Mouse (Mus musculus) mammary gland, adult 2 months (tissue): ENCODE measurements around the gene Cldn34b1. TPM values are rescaled to one million over a fixed set of nuclear protein-coding genes. Genes with fewer than 3 reads are reported as not detected.

ENCODE experiments used
- polyA plus RNA-seq: library from polyadenylated mRNA; depleted of rRNA; stranded (reverse); fragments of >200 nt; gene quantifications from 2 replicates; pipeline ENCODE4 v1.2.3, GENCODE M21; 2012; ENCODE audit warnings: low replicate concordance; rRNA removed

The Cldn34b1 gene
- polyA plus RNA-seq, result not detected in 2 replicates

DNA sequence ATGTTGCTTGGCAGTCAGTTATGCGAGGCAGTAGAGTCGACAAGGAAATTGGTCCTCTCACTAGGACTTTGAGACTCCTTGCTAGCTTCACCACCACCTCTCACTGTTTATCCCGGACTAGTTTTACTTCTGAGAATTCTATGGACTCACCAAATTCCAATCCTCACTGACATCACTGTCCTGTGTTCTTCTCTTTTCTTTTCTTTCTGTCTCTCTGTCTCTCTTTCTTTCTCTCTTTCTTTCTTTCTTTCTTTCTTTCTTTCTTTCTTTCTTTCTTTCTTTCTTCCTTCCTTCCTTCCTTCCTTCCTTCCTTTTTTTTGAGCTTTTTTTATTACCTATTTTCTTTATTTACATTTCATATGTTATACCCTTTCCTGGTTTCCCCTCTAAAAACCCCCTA lies at the start of gene Cldn34b1:
TSS of gene Cldn34b1 (minus strand) at position 101 of the 400 bp plus-strand sequence.

DNA sequence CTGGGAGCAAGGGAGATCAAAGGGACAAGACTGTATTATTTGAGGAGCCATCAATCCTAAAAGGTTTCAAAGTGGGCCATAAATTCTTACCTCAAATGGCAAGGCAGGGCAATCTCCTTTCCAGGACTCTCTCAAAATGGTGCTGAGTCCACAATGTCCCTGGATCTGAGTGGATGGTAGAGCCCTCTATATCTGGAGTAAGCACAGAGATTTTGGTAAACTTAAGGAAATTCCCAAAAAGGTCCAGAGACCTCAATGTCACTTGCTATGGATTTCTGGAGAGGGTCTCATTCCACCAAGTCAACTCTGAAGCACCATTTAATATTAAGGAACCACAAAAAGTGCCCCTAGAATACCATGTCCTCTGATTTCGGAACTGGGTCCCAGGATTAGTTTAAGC lies 45.8 kb upstream of the Cldn34b1 start, which contains the start of gene Magea6:
TSS of gene Magea6 (minus strand) at position 101 of the 400 bp plus-strand sequence.

Other genes with a start within 250 kb of the Cldn34b1 start
- gene Magea6, start 45.7 kb upstream of the Cldn34b1 start, polyA plus RNA-seq, result not detected in 2 replicates
- gene Magea3, start 59.2 kb upstream of the Cldn34b1 start, polyA plus RNA-seq, result not detected in 2 replicates
- gene Magea8, start 105.6 kb upstream of the Cldn34b1 start, polyA plus RNA-seq, result not detected in 2 replicates
- gene Magea5, start 172.9 kb upstream of the Cldn34b1 start, polyA plus RNA-seq, result not detected in 2 replicates
- gene Magea1, start 199.5 kb upstream of the Cldn34b1 start, polyA plus RNA-seq, result not detected in 2 replicates
- gene Magea2, start 203.4 kb upstream of the Cldn34b1 start, polyA plus RNA-seq, result not detected in 2 replicates
- not detected in 2 replicates for gene Cldn34b2, start 238.1 kb upstream of the Cldn34b1 start, polyA plus RNA-seq